Mouse (Mus musculus): Measurements from ENCODE around the gene Pqlc3. TPM values are rescaled to one million over a fixed set of nuclear protein-coding genes. Genes with fewer than 3 reads are reported as not detected.
A peak's percentile ranks its signal among the peaks of the same experiment; 100 is the strongest.

Pqlc3 gene
- 0.38 and 0.52 TPM in 2 replicates for polyA plus RNA-seq (2012)

DNA sequence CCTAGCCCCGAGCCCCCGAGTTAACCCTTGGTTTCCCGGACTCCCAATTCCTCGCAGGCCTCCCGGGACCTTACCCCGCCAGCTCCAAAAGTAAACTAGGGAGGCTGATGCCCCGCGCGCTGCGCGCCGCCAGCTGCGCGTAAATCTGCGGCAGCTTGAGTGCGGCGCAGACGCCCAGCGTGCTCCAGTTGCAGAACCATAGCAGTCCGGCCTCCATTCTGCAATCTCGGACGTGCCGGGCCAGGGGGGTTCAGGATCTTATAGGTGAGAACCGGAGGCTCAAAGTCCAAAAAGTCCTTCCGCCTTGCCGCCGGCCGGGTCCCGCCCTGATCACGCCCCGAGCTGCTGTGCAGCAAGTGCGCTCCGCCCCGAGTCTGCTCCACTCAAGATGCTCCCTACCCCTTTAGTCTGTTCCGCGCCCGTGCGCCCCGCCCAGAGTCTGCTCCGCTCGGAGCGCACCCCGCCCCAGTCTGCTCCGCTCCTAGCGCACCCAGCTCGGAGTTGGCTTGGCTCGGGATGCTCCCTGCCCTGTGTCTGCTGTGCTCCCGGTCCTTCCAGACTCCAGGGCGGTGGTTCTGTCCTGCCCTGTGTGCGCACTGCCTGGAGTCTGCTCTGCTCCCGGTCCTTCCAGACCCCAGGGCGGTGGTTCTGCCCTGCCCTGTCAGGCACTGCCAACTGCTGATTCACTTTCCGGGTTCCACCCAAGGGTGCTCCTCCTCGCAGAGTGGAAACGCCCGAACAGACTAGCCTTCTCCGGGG, at the start of gene Pqlc3:
TSS of gene Pqlc3 (minus strand) at position 670 of the 759 bp plus-strand sequence.
- H3K4me3 ChIP-seq (replicated peaks) = peak within 1 kb of the TSS; percentile 80
- TF ChIP-seq GATA1 (IDR thresholded peaks at IDR 0.05; ENCODE audit: low read length) = no peak
- no peak for TF ChIP-seq TAL1 (IDR thresholded peaks at IDR 0.05; ENCODE audit: low read length)
- peaks cover 47% of the 10 kb centered on the region for H3K4me1 ChIP-seq (ENCODE audit: control insufficient read depth)
- peaks cover 35% of the 10 kb centered on the region for H3K27me3 ChIP-seq (ENCODE audit: control insufficient read depth)
- H3K36me3 ChIP-seq (ENCODE audit: control insufficient read depth) = peaks cover 22% of the 10 kb centered on the region
- no peaks in the 10 kb centered on the region for H3K9me3 ChIP-seq (ENCODE audit: control insufficient read depth, low read length)

DNA sequence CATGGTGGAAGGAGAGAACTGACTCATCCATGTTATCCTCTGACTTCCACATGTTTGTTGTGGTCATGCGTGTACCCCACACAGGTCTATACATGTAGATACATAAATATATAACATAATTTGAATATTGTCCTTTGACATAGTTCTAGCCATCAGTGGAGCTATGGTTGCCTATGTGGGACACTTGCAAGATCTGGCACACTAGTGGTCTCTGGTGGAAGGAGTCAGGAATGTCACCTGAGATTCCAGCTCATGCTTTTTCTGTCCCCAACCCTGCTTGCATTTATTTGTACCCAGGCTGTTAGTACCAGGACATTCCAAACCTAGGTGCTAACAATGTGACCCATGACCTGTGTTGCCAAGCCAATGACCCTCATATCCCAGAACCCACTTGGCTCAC, 49.6 kb upstream of the Pqlc3 start:
- Histone ChIP-seq H3K4me3 (replicated peaks) (no peak overlapping the region), H3K4me1 (ENCODE audit: control insufficient read depth) (no peaks in the 10 kb centered on the region)
- TF ChIP-seq GATA1 (IDR thresholded peaks at IDR 0.05; ENCODE audit: low read length) (no peak), TAL1 (IDR thresholded peaks at IDR 0.05; ENCODE audit: low read length) (no peak)

DNA sequence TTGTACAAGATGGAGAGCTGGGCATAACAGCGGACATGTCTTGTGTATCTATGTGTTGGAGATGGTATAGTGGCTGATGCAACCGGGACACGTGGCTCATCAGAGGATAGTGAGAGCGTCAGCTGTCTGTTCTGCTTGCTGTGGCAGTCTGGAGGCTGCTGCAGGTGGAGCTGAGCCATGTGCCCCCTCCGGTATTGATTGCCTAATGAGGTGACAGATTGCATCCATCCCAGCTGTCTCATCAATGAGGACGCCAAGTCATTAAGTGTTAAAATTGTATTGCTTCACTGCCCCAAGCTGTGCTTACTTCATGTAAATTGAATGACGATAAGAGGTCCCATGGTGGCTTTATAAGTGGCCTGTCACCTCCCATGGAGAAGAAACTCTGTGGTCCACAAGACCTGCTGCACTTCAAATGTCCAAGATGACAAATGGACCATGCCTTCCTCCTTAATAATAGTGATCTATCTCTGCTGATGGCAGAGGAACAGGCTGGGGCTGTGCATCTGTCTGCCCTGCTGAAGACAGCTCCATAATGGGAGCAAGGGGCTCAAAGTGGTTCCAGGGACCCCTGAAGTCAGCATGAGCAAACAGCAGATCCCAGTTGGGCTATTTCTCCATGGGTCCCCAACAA, 48.9 kb upstream of the Pqlc3 start:
- Histone ChIP-seq H3K27me3 (ENCODE audit: control insufficient read depth) (no peaks in the 10 kb centered on the region), H3K36me3 (ENCODE audit: control insufficient read depth) (no peaks in the 10 kb centered on the region), H3K4me1 (ENCODE audit: control insufficient read depth) (no peaks in the 10 kb centered on the region), H3K9me3 (ENCODE audit: control insufficient read depth, low read length) (no peaks in the 10 kb centered on the region), H3K4me3 (replicated peaks) (no peak overlapping the region)
- TF ChIP-seq GATA1 (IDR thresholded peaks at IDR 0.05; ENCODE audit: low read length) = no peak
- TF ChIP-seq TAL1 (IDR thresholded peaks at IDR 0.05; ENCODE audit: low read length) = no peak

More for the DNA sequence above, 49.6 kb upstream of the Pqlc3 start:
- Histone ChIP-seq H3K36me3 (ENCODE audit: control insufficient read depth) (no peaks in the 10 kb centered on the region), H3K27me3 (ENCODE audit: control insufficient read depth) (no peaks in the 10 kb centered on the region), H3K9me3 (ENCODE audit: control insufficient read depth, low read length) (no peaks in the 10 kb centered on the region)

DNA sequence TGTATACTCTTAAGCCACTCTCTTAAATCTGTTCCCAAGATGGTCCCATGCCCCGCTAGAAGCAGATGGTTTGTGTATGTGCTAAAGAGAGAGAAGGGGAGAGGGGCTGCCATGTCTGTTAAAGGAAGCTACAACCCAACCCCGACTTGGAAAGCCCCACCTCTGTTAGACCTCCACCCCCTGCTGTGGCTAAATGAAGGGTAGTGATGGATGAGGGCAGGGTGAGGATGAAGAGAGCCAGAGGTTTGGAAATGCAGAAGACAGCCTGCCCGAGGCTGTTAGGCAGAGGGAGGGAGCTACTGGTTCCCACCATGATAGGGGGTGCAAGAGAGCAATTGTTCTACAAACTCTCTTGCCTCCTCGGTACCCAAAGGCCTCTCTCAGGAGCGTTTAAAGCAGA, 43.1 kb upstream of the Pqlc3 start:
- TF ChIP-seq TAL1 (IDR thresholded peaks at IDR 0.05; ENCODE audit: low read length) = no peak
- no peak for TF ChIP-seq GATA1 (IDR thresholded peaks at IDR 0.05; ENCODE audit: low read length)
- no peak overlapping the region for H3K4me3 ChIP-seq (replicated peaks)
- no peaks in the 10 kb centered on the region for H3K4me1 ChIP-seq (ENCODE audit: control insufficient read depth)
- H3K9me3 ChIP-seq (ENCODE audit: control insufficient read depth, low read length) = no peaks in the 10 kb centered on the region
- no peaks in the 10 kb centered on the region for H3K36me3 ChIP-seq (ENCODE audit: control insufficient read depth)
- H3K27me3 ChIP-seq (ENCODE audit: control insufficient read depth) = no peaks in the 10 kb centered on the region

DNA sequence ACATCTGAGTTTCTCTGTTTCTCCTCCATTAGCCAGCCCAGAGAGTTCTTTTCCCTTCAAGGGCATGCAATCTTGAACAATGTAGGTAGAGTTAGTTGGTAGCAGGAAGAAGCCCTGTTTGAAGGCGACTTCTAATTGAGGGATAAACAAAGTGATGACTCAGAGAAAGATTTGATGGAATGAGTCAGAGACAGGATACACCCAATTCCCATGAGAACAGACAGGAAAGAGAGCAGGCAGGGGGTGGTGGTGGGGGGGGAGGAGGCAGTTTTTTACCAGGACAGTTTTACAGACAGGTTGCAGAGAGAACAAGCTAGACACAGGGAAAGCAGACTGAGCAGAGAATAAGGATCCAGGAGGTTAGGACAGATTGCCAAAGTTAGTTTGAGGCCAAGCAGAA, 40.4 kb upstream of the Pqlc3 start:
- Histone ChIP-seq H3K36me3 (ENCODE audit: control insufficient read depth) (no peaks in the 10 kb centered on the region), H3K4me1 (ENCODE audit: control insufficient read depth) (no peaks in the 10 kb centered on the region), H3K4me3 (replicated peaks) (no peak overlapping the region), H3K27me3 (ENCODE audit: control insufficient read depth) (no peaks in the 10 kb centered on the region), H3K9me3 (ENCODE audit: control insufficient read depth, low read length) (no peaks in the 10 kb centered on the region)
- TF ChIP-seq TAL1 (IDR thresholded peaks at IDR 0.05; ENCODE audit: low read length) (no peak), GATA1 (IDR thresholded peaks at IDR 0.05; ENCODE audit: low read length) (no peak)

DNA sequence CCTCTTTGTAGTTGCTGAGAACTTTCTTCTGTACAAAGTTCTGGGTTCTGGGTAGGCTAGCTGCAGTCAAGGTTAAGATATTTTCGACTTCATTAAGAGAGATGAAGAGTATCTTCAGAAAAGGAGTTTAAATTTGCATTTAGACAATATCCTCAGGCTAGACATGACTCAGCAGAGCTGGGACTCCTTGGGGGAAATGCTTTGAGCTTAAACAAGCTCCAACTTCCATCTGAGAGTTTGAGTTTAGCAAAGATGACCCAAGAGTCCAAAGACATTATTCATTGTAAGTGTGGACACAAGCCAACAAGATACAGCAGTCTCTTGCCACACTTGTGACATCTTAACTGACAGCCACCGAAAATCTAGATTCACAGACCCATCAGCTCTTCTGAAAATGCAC, 39.2 kb upstream of the Pqlc3 start:
- Histone ChIP-seq H3K4me1 (ENCODE audit: control insufficient read depth) (no peaks in the 10 kb centered on the region), H3K4me3 (replicated peaks) (no peak overlapping the region), H3K36me3 (ENCODE audit: control insufficient read depth) (no peaks in the 10 kb centered on the region), H3K9me3 (ENCODE audit: control insufficient read depth, low read length) (no peaks in the 10 kb centered on the region), H3K27me3 (ENCODE audit: control insufficient read depth) (no peaks in the 10 kb centered on the region)
- TF ChIP-seq TAL1 (IDR thresholded peaks at IDR 0.05; ENCODE audit: low read length) = no peak
- no peak for TF ChIP-seq GATA1 (IDR thresholded peaks at IDR 0.05; ENCODE audit: low read length)

DNA sequence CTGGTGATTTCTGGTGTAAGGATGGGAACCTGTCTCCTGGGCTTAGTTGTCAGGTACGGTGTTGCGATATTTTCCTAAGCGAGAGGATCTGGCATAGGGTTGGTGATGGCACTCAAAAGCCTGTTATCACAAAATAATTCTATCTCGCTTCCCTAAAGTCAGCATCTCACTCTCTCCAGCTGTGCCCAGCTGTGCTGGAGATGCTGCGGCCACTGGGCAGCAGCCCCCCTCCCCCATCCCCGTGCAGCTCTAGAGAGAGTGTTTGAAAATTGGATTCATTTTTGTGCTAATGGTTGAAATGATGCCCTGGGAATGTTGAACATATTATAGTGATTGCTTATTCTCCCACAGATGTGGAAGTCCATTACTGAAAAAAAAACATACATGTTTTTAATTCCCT, 38.0 kb upstream of the Pqlc3 start:
- no peaks in the 10 kb centered on the region for H3K36me3 ChIP-seq (ENCODE audit: control insufficient read depth)
- TF ChIP-seq TAL1 (IDR thresholded peaks at IDR 0.05; ENCODE audit: low read length) = no peak
- no peak for TF ChIP-seq GATA1 (IDR thresholded peaks at IDR 0.05; ENCODE audit: low read length)
- no peaks in the 10 kb centered on the region for H3K27me3 ChIP-seq (ENCODE audit: control insufficient read depth)
- no peaks in the 10 kb centered on the region for H3K9me3 ChIP-seq (ENCODE audit: control insufficient read depth, low read length)
- H3K4me1 ChIP-seq (ENCODE audit: control insufficient read depth) = no peaks in the 10 kb centered on the region
- no peak overlapping the region for H3K4me3 ChIP-seq (replicated peaks)

DNA sequence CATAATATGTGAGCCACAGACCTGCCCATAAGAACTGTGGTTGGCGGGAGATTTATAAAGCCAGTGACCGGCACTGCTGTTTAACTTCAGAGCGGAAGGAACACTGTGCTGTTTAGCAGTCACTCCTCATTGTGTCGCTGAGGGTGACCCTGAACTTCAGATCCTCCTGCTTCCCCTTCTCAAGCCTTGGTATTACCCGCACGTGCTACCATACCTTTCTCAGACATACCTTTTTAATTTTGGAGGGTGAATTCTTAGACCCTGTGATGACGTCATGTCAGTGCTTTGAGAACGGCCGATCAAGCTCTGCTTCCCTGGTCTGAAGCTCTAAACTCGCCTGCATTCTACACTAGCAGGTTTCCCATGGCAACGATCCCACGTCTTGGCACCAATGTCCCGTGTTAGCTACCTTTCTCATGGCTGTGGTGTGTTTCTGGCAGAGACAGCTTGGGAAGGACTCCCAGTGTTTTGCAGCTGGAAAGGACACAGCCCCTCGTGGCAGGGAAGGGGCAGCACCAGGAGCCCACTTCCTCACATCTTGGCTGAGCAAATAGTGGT, 36.9 kb upstream of the Pqlc3 start:
- no peaks in the 10 kb centered on the region for H3K9me3 ChIP-seq (ENCODE audit: control insufficient read depth, low read length)
- H3K36me3 ChIP-seq (ENCODE audit: control insufficient read depth) = no peaks in the 10 kb centered on the region
- no peak for TF ChIP-seq TAL1 (IDR thresholded peaks at IDR 0.05; ENCODE audit: low read length)
- no peak for TF ChIP-seq GATA1 (IDR thresholded peaks at IDR 0.05; ENCODE audit: low read length)
- H3K27me3 ChIP-seq (ENCODE audit: control insufficient read depth) = no peaks in the 10 kb centered on the region
- H3K4me1 ChIP-seq (ENCODE audit: control insufficient read depth) = no peaks in the 10 kb centered on the region
- no peak overlapping the region for H3K4me3 ChIP-seq (replicated peaks)

DNA sequence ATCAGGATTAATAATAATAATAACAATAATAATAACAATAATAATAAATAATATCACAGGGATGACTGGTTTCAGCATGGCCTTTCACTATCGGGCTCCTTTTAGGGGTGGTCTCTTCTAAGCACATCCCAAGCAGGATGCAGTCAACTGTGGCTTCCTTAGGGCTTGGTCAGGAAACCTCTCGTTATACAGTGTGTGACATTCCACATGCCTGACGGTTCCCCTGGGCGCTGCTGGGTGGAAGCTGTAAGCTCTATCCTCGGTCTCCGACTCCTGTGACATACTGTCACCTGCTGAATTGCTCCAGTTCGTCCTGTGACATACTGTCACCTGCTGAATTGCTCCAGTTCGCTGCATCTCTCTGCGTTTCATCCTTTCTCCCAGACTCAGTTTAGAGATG, 36.3 kb upstream of the Pqlc3 start:
- H3K36me3 ChIP-seq (ENCODE audit: control insufficient read depth) = no peaks in the 10 kb centered on the region
- no peaks in the 10 kb centered on the region for H3K9me3 ChIP-seq (ENCODE audit: control insufficient read depth, low read length)
- H3K27me3 ChIP-seq (ENCODE audit: control insufficient read depth) = no peaks in the 10 kb centered on the region
- TF ChIP-seq TAL1 (IDR thresholded peaks at IDR 0.05; ENCODE audit: low read length) = no peak
- TF ChIP-seq GATA1 (IDR thresholded peaks at IDR 0.05; ENCODE audit: low read length) = no peak
- H3K4me3 ChIP-seq (replicated peaks) = no peak overlapping the region
- no peaks in the 10 kb centered on the region for H3K4me1 ChIP-seq (ENCODE audit: control insufficient read depth)

Measured in erythroblast, embryonic 14.5 days (primary cell).